Mouse (Mus musculus) right cerebral cortex, postnatal 14 days (tissue): Measurements from ENCODE around the gene Lig3.
"Not testable (repeated sequence)": the region's sequence is repeated elsewhere in the genome, so short reads cannot be mapped to it uniquely, and the experiment has no call there.

Source experiments
- DNase-seq: peaks from one replicate; pipeline ENCODE4 v3.0.0; 2022

The Lig3 gene

DNA sequence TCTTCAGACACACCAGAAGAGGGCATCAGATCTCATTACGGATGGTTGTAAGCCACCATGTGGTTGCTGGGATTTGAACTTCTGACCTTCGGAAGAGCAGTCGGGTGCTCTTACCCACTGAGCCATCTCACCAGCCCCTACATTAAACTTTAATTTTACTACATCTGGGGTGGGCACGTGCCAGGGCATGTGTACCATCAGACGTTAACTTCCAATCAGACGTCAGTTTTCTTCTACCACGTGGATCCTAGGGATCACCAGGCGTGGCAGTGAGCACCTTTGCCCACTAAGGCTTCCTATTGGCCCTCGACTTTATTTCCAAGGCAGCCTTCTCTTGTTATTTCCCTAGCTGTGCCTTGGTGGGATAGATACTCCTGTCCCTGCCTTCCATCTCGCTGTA, 51.5 kb downstream of the Lig3 start:
- DNase-seq = not testable (repeated sequence)

DNA sequence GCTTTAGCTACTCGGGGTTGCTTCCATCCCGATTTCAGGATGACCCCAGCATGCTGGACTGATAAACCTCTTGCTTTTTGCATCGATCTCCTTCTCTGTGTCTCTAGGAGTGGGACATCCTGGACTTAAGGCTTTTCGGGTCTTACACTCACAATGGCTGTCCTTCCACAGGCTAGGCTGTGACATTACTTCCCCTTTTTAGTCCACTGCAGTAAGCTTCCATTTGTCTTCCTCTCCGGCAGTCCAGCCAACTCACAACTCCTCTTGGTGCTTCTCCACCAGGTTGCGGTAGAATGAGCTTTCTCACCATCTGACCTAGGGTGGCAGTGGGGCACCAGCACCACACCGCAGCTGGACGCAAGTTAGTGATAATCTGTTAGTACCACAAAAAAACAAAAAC, 53.0 kb downstream of the Lig3 start:
- no peak for DNase-seq

DNA sequence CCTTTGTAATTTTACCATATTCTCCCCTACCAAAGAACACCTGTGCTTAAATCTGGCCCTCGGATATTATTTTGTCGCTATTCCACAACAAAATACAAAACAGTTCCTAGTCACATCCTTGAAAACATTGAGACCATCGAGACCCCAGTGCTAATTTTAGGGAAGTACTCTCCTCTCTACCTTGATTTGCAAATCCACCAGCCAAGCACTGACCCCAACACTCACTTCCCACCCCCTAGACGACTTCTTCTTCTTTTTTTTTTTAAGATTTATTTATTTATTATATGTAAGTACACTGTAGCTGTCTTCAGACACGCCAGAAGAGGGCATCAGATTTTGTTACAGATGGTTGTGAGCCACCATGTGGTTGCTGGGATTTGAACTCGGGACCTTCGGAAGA, 53.5 kb downstream of the Lig3 start:
- not testable (repeated sequence) for DNase-seq

DNA sequence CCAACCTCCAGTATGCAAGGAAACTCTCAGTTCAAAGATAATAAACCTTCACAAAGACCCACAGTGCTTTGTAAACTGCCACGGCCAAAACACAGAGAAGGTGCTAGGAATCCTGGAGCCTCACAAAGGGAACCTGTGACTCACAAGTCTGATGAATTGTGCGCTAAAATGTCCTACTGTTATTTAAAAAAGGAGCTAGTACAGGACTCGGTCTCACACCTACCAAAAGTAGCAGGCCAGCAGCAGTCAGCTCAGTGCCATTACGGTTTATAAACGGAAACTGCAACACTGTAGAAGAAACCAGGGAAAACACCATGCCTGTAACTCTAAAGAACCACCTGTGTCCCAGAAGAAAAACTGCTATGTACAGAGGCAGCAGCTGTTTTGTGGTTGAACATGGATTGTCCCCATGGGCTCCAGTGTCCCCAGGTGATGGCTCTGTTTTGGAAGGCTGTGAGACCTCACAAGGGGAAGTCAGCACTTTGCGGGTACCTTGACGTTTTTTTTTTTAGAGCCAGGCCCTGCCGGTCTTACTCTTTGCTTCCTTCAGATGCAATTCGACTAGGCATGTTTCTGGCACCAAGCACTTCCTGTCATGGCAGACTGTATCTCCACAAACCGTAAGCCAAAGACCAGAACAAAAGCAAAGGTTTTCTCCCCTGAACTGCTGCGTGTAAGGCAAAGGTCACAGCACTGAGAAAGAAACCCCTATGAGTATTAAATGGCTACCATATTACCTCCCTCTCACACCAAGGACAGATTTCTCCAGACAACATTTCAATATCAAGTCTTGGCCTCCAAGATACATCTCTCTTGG, 54.9 kb downstream of the Lig3 start:
- DNase-seq = no peak

DNA sequence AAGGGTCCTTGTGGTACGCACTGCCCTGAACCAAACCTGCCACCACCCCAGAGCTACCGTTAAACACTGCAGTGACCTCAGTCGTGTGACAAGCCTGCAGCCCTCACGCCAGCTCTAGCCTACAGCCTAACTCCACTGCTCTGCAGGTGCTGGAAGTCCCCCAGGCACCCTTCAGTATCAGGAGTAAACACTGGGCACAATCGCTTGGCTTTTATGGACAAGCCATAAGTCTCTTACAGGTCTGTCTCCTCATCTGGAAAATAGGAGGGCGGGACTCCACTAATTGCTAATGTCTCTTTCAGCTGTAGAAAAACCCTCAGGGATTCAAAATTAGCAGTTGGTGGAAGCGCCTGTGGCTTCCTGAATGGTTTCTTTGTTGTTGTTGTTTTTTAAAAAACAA, 56.3 kb downstream of the Lig3 start:
- DNase-seq = no peak

DNA sequence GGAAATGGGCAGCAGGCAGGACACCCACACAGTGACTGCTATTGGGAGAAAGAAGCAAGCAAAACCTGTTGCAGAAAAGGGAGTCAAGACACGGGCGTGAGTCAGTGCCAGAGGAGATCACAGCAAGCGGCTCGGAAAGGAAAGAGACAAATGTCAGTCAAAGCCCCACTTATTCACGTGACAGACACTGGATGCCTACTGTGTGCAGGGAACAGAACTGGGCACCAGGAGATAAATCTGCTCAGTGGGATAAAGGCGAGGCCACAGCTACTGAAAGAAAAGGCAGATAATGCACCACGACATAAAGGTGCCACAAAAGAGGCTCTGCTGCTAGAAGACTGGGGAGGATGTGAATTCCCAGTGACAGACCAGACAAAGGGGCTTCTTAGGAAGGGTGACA, 56.9 kb downstream of the Lig3 start:
- no peak for DNase-seq

DNA sequence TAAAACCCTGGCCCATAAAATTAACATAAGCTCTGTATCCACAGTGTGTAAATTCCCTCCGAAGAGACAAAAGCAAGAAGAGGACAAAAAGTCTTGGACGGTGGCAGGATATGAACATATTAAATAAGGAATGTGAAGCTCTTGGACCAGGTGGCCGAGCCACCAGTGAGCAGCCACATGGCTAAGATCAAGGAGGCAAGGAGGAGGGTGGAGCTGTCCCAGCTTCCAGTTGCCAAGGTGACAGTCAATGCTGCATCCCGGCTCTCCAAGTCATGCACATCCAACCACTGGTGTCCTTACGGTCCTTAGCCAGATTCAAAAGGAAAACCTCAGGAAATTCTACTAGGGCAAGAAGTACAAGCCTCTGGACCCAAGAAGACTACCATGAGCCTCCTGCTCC, 57.6 kb downstream of the Lig3 start:
- DNase-seq = no peak

DNA sequence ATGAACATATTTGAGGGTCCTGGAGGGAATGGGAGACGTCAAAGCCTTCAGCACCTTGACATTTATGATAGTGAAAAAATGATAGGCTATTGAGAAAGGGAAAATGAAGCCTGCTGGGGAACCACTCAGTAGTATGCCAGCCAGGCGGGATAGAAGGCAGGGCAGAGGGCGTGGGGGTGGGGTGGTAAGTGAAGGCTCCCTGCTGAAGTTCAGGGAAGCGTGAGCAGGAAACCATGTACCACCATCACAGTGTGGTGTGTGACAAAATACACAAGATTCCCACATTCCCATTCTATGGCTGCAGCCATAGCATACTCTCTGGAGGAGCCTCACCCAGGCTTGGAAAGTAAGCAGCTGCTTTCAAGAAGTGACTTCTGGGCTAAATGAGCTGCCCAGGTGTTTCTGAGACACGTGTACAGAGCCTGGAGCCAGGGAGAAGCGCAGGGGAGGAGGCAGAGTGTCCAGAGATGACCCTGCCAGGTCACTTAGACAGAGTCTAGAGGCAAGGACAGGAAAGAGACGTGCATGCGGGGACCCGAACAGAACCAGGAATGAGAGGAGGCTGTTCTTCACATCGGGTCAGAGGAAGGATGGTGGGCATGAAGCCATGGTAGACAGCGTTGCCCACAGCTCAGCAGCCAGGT, 64.0 kb downstream of the Lig3 start:
- no peak for DNase-seq

DNA sequence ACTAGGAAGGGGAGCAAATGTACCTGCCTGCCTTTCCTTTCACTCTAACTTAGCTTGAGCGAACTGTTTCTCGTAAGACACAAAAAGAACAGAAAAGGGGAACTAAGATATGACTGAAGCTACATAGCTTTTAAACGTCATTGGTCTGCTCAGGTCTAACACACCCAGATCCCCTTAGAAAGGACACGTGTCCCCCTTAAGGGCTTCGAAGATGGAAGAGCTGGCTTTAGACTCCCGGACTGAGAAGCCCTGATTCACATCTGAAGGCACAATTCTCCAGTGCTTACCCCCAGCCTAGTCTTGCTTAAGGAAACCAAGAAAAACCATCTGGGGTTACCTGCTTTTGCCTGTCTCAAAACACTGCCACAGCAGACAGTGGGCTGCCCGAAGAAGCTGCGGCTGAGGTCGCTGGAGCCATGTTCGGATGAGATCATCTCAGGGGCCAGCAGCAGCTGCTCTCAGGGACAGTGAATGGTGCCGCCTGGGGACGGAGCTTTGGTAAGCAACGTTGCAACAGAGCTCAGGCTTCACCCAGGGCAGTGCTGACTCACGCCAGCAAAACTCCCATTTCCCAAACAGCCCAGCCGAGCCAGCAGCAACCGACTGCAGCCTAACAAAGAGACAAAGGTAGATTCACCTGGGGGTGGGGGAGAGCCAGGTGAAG, 64.6 kb downstream of the Lig3 start:
- DNase-seq = peak; percentile 27

DNA sequence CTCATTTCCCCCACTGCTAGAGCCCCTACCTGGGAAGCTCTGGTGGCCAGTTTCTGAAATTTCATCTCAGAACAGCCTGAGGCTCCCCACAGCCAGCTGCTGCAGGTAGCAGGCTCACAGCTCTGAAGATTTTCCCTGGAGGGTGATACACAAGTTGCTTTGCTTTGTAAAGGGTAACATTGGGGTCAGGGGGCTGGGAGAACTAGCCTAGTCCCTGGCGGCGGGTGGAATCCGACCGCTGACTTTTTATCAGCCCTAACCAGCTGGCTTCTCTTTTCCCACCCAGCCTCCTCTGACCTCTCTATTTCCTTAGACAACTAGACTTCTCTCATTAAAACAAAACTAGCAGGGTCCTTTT, 65.2 kb downstream of the Lig3 start:
- DNase-seq = no peak

DNA sequence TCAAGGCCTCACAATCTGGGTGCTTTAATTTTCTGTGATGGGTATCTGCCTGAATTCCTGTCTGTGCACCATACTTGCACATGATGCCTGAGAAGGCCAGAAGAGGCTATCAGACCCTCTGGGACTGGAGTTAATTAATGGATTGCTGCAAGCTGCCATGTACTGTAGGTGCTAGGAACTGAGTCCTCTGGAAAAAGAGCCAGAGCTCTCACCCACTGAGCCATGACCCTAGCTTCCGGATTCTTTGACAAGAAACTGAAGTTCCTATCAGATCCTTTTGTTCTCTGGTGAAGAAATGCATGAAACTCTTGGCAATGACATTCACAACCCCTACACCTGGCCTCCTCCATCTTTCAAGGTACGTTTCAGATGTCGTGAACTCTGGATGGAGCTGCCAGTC, 66.0 kb downstream of the Lig3 start:
- DNase-seq = no peak

DNA sequence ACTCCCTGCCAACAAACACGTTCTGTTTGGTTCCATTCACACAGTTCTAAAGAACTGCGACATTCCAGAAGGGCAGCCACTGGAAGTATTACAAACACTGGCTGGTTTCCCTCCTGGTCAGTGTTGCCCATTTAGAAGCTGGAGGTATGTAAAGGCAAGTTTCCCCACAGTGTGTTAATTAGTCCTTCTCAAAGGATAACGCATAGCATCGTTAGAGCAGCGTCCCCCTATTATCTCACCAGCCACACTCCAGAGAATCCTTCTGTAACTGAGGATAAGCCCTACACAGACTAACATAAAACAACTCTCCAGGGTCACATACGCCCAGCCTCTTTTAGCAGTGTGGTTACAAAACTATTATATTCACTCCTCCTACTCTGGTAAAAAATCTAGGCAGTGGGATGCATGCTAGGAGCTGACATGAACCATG, 66.7 kb downstream of the Lig3 start:
- no peak for DNase-seq

DNA sequence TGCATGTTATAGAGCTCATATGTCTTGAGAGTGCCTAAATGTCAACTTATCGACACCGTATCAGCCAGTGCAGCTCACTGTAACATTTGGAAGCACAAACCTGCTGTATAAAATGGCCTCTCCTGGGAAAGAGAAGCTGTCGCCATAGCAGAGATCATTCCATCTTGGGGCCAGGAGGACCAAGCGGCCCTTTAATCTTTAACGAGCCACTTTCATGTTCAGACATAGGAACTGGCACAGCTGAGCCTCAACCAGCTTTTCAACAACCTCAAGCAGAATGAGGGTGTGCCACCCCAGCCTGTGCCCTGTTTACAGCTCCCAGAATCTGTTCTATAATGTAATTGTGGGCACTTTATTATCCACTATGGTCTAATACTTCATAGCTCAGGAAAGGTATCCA, 69.4 kb downstream of the Lig3 start:
- no peak for DNase-seq

DNA sequence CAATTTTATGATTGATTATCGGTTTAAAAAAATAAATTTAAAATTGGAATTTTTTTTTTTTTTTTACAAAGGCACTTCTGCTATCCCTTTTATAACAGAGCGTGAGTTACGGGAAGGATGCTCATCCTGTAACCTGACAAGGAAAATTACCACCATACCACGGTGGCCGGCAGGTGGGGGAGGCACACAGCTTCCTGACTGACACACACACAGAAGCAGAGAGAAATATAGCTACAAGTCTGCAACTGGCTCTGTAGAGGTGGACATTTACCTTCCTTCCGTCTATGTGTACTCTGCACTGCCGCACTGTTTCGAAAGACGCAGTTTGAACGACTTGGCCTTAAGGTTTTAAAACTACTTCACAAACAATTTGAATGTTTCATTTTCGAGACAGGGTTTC, 71.2 kb downstream of the Lig3 start:
- DNase-seq = no peak

DNA sequence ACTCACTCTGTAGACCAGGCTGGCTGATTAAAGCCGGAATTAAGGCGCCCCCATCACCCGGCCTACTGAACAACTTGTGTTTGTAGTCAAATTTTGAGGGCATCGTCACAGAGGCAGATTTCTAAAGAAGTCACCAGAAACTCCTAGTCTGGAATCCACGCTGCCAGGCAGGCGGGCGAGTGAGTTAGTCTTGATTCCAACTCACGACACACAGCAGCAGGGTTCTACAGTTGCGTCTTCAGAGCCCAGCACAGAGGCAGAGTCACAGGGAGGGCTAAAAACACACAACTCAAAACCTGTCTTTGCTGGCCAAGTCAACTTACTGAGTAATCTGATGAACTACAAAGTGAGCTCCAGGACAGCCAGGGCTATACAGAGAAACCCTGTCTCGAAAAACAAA, 71.6 kb downstream of the Lig3 start:
- DNase-seq = no peak

DNA sequence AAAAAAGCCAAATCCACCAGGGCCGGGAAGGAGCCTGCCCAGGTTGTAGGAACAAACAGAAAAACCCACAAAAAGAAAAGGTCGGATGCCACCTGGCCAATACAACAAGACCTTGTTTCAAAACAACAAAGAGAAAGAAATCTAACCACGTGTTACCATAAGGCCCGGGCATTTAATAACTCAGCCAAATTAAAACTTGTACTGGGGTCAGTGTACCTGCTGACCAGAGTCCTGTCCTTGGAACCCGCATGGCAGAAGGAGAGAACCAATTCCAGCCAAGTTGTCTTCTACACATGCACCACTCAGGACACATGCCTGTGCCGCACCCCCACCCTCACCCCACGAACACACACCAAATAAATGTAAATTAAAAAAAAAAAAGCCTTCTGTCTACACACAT, 72.0 kb downstream of the Lig3 start:
- no peak for DNase-seq
